Mouse (Mus musculus): ENCODE results near the gene Glrb. TPM values are rescaled to one million over a fixed set of nuclear protein-coding genes. Genes with fewer than 3 reads are reported as not detected.

The Glrb gene
- polyA plus RNA-seq, 1 experiment from 2014 or later = 6.9 TPM

Other genes starting within 250 kb of the Glrb start
- gene Gria2, start 110.8 kb downstream of the Glrb start, polyA plus RNA-seq (2016; fragmentation: Nextera tagmentation; extraction: Ambion mirVana) = 2.2 and 7.3 TPM in 2 replicates
- 7.7 TPM in 2 replicates for gene Pdgfc, start 122.8 kb upstream of the Glrb start, polyA plus RNA-seq (2016; fragmentation: Nextera tagmentation; extraction: Ambion mirVana)